Mouse (Mus musculus): ENCODE measurements around the gene Nck1. TPM values are rescaled to one million over a fixed set of nuclear protein-coding genes. Genes with fewer than 3 reads are reported as not detected.

The Nck1 gene
- total RNA-seq, 1 experiment from 2014 or later = 47.6 TPM

GRCm38 (mm10) chr9:100446059-100446686 is 99.8 kb downstream of the Nck1 start:
- ATAC-seq (ENCODE audit: extremely low read depth, insufficient number of reproducible peaks, low FRiP score, poor library complexity, severe bottlenecking) = peak; percentile 55; the same call in 1 of the 2 replicates

Other genes starting within 250 kb of the Nck1 start
- 1.1 and 2.0 TPM in 2 replicates for gene Il20rb, start 59.3 kb downstream of the Nck1 start, total RNA-seq (2017)
- not detected in 2 replicates for gene Slc35g2, start 25.0 kb upstream of the Nck1 start, total RNA-seq (2017)
- 79.6 and 98.8 TPM in 2 replicates for gene Stag1, start 51.7 kb upstream of the Nck1 start, total RNA-seq (2017)

Measured in neutrophil, adult 5-6 weeks (primary cell).